Mouse (Mus musculus): ENCODE measurements around the gene Ctf2.
"Not testable (repeated sequence)": the region's sequence is repeated elsewhere in the genome, so short reads cannot be mapped to it uniquely, and the experiment has no call there.

Ctf2 gene

GRCm38 (mm10) chr7:127712461-127713385 is 19.2 kb downstream of the Ctf2 start, which contains the start of gene Ctf1:
Gene Ctf1 (plus strand): TSS chr7:127712736.
- DNase-seq = peak; percentile 88

GRCm38 (mm10) chr7:127711456-127711855 is 20.5 kb downstream of the Ctf2 start:
- no peak for DNase-seq

- DNase-seq = no peak
These were observed 20.9 kb downstream of the Ctf2 start for GRCm38 (mm10) chr7:127711031-127711430.

DNA sequence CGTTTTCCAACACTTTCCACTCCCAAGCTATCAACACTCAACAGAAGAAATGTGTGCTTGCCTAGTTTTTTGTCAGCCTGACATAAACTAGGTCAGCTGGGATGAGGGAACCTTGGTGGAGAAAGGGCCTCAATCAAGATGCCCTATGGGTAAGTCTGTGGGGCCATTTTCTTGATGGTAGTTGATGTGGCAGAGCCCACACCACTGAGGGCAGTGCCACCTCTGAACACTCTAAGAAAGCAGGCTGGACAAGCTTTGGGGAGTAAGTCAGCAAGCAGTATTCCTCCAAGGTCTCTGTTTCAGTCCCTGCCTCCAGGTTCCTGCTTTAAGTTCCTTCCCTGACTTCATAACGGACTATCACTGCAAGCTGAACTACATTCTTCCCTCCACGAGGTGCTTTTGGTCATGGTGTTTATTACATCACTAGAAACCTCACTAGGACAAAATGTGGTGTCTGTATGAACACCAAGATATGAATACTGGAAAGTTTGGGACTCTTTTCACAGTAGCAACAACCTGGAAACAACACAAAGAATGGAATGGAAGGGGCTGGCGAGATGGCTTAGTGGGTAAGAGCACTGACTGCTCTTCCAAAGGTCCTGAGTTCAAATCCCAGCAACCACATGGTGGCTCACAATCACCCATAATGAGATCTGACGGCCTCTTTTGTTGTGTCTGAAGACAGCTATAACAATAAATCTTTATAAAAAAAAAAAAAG is 22.5 kb downstream of the Ctf2 start:
- DNase-seq = no peak

DNA sequence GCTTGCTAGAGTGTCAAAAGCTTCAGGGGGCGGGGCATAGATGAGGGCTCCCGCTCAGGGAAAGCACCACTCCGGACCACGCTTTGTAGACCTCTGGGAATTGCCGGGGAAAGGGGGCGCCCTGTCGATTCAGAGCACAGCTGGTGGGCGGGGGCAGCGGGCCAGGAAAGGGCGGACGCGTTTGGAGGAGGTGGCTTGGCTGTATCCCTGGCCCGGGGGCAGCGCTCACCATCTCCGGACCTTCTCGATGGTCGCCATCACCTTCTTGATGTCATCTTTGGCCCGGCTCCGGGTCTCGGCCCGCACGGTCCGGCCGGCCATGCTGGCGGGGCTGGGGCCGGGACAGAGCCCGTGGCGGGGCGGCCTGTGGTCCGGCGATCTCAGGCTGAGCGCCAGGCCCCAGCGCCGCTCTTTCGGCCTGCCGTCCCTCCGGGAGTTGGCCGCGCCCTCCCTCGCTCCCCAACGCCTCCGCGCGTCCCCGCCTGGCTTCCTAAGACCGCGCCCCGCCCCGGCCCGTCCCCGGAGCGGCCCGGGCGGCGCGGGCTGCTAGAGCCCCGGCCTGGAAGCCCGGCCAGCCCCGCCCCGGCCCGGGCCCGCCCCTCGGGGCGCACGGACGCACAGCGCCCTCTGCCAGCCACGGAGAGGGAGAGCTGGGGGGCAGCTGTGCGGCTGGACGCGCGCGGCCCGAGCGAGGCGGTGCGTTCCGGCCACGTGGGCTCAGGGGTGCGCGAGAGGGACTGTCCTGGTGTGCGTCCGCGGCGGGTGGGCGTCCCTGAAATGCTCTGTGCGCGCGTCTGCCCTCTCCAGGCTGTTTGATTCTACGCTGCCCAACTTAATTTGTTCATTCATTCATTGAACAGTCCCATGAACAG is 23.5 kb downstream of the Ctf2 start, which contains the start of gene Bcl7c:
Gene Bcl7c (minus strand): TSS at position 727 of the 872 bp plus-strand sequence.
- DNase-seq = peak; percentile 98

GRCm38 (mm10) chr7:127707957-127708206 is 24.1 kb downstream of the Ctf2 start:
- DNase-seq = no peak

DNA sequence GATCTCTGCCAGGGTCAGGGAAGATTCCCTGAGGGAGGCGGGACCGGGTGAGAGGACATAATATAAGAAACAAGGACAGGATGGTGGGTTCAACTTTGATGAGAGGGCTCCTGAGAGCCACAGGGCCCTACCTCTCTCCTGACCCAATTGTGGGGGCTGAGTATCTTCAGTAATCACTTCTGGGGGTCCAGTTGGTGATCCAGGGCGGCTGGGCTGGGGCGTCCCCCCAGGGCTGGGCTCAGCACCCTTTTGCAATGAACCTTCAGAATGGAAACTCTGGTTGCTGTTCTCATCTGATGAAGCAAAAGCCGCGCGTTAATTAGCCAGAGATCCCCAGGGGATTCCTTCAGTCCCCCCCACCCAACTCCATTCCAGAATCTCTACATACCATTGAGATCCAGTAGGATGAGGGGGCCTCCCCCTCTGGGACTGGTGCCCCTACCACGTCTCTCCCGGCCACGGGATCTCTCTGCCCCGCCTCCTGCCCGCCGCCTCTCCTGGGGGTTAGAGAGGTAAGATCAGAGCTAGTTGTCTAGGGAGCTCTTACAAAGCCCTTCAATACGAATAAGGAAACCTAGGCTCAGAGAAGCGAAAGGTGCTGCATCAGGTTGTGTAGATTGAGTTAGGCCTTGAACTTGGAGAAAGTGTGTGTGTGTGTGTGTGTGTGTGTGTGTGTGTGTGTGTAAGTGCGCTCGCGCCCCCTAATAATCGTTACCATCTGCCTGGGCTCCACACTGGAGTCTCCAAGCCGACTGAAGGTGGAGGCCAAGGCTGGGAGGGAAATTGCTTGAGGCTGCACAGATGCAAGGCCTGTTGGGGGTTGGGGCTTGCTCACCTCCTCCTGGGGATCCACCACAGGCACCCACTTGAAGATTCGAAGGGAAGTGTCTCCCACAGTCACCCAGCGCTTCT is 24.7 kb downstream of the Ctf2 start:
- DNase-seq = no peak

- no peak for DNase-seq
These were observed 26.3 kb downstream of the Ctf2 start for GRCm38 (mm10) chr7:127705706-127706105.

GRCm38 (mm10) chr7:127704598-127704997 is 27.4 kb downstream of the Ctf2 start:
- DNase-seq = no peak

- DNase-seq = no peak
These were observed 28.3 kb downstream of the Ctf2 start for GRCm38 (mm10) chr7:127703561-127704178.

- DNase-seq = no peak
These were observed 31.1 kb downstream of the Ctf2 start for GRCm38 (mm10) chr7:127700712-127701331.

GRCm38 (mm10) chr7:127698986-127699385 is 33.0 kb downstream of the Ctf2 start:
- no peak for DNase-seq

- DNase-seq = not testable (repeated sequence)
These were observed 38.2 kb downstream of the Ctf2 start for GRCm38 (mm10) chr7:127693730-127694129.

- DNase-seq = no peak
These were observed 38.7 kb downstream of the Ctf2 start for GRCm38 (mm10) chr7:127693290-127693689.

GRCm38 (mm10) chr7:127691221-127691989 is 40.6 kb downstream of the Ctf2 start:
- peak; percentile 79 for DNase-seq

DNA sequence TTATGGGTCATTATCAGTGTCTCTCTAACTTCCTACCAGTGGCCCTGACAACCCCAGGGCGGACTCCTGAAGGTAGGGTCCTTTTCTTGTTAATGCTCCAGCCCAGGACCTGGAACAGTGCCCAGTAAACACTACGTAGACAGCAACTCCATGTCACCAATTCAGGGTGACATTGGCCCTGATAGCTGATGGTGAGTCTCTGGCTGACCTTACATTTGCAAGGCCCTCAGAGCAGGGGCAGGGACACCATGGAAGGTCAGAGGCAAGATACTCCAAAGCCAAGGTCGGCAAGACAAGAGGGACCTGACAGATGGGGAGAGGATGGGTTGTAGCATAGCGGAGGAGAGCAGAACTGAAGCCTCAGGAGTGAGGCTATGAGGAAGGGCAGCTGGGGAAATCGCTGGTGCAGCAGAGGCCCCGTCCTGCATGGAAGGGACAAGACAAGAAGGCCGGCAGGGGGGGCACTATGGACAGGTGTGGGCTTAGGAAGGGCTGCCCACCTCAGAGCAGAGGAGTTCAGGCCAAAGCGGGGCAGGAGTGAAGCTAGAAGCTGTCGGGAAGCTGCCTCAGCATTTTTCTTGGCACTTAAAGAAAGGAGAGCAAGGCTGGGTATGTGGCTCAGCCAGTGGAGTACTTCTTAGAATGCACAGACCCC is 42.2 kb downstream of the Ctf2 start:
- DNase-seq = no peak

DNA sequence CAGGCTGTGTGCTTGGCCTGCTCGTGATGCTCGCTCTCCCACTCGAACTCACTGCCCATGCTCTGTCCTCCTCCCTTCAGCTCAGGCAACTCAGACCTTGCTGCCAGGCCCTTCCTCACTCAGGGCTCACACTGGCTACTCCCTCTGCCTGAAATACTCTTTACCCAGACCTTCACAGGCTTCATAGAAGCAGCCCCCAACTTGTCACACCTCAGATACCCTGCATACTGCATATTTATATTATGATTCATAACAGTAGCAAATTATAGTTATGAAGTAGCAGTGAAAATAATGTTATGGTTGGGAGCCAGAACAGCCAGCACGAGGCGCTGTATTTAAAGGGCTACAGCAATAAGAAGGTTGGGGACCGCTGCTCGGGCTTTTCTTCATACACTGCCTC is 43.0 kb downstream of the Ctf2 start:
- DNase-seq = no peak

- no peak for DNase-seq
These were observed 45.1 kb downstream of the Ctf2 start for GRCm38 (mm10) chr7:127686740-127687449.

Data from retina, postnatal 1 day (tissue).